Mouse (Mus musculus) cerebellum, adult 2 months (tissue): Measurements from ENCODE around the gene Il2rb.

Source experiments
- CTCF ChIP-seq: fragments of 200-500 bp; IDR thresholded peaks from 2 replicates; pipeline ENCODE4 v1.5.1; 2011; ENCODE audit warnings: low read depth, mild to moderate bottlenecking, control low read depth, low read length, moderate library complexity, borderline replicate concordance; ENCODE audit not compliant: insufficient read depth
- POLR2A ChIP-seq: fragments of 200-500 bp; IDR thresholded peaks from 2 replicates; pipeline ENCODE4 v1.6.1; 2011; ENCODE audit warnings: low read length, control low read depth, borderline replicate concordance; ENCODE audit not compliant: insufficient read depth

GRCm38 (mm10) chr15:78535723-78536421, 40.8 kb upstream of the Il2rb start:
- TF ChIP-seq CTCF (no peak), POLR2A (no peak)
